Mouse (Mus musculus): ENCODE measurements around the gene Myo15b. TPM values are rescaled to one million over a fixed set of nuclear protein-coding genes. Genes with fewer than 3 reads are reported as not detected.

Gene Myo15b
- total RNA-seq, 2 experiments from 2014 or later, result not detected

- intact Hi-C loops (cut with DNase I), result loop anchor here (2.0 kb wide), 1 partner anchor 19 kb away; no protein-coding TSS in a partner anchor
- no peak for DNase-seq
- Histone ChIP-seq H3K27ac (no peak overlapping the region), H3K4me3 (no peak overlapping the region)
- TF ChIP-seq CTCF (IDR thresholded peaks at IDR 0.05), result no peak
These were observed 270 bp upstream of the Myo15b start for GRCm38 (mm10) chr11:115857936-115858335.

- H3K4me3 ChIP-seq, result peak overlapping the region; percentile 67
- peak; percentile 94 for DNase-seq
- peak; percentile 96 for TF ChIP-seq CTCF (IDR thresholded peaks at IDR 0.05)
- no peak overlapping the region for H3K27ac ChIP-seq
- intact Hi-C loops (cut with DNase I), result loop anchor here (2.0 kb wide), 1 partner anchor 21 kb away; no protein-coding TSS in a partner anchor
These were observed 1.1 kb downstream of the Myo15b start for GRCm38 (mm10) chr11:115859143-115859945.

DNA sequence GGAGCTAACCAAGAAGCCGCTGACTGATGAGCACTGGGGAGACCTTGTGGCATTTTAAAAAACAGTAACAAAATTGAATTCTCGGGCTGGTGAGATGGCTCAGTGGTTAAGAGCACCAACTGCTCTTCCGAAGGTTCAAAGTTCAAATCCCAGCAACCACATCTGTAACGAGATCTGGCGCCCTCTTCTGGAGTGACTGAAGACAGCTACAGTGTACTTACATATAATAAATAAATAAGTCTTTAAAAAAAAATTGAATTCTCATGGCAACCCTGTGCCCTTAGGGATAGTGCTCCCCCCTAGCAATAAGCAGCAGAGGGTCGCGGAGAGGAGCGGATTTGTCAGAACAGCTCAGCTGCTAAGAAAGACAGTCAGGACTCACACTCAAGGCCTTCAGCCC is 5.7 kb downstream of the Myo15b start:
- no peak overlapping the region for H3K4me3 ChIP-seq
- H3K27ac ChIP-seq, result no peak overlapping the region
- TF ChIP-seq CTCF (IDR thresholded peaks at IDR 0.05), result peak; percentile 25; the same call in 1 of the 2 replicates
- intact Hi-C loops (cut with DNase I), result no loop called here
- DNase-seq, result no peak

DNA sequence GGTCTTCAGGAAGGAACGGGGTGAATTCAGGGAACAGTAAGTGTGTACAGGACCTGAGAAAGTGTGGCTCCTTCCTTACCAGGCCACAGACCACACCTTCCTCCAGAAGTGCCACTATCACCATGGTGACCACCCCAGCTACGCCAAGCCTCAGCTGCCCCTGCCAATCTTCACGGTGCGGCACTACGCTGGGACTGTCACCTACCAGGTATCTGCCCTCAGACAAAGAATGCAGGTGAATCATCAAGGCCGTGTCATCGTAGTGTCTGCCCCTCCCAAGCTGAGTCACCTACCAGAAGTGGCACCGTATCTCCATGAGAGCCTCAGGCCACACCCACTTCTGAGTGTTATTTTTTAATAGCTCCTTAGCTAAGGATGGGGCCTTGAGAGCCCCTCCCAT is 11.2 kb downstream of the Myo15b start:
- no peak overlapping the region for H3K27ac ChIP-seq
- TF ChIP-seq CTCF (IDR thresholded peaks at IDR 0.05), result no peak
- no peak for DNase-seq
- intact Hi-C loops (cut with DNase I), result no loop called here
- no peak overlapping the region for H3K4me3 ChIP-seq

DNA sequence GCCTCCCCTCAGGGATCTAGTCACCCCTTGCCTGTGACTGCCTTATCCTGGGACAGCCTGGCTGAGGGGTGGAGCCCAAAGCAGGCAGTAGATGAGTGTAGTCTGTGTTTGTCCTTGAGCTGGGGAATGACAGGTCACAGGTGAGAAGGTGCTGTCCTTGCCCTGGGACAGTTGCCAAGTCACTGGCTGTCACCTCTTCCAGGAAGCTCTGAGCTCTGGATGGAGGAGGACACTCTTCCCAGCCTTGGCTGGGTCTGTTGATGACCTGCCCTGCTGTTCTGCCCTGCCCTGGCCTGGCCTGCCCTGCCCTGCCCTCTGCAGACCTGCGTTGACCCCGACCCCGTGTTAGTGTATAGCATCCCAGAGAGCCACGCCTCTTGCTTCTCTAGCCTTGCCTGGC is 14.2 kb downstream of the Myo15b start:
- H3K27ac ChIP-seq, result no peak overlapping the region
- no peak overlapping the region for H3K4me3 ChIP-seq
- DNase-seq, result no peak
- no peak for TF ChIP-seq CTCF (IDR thresholded peaks at IDR 0.05)
- intact Hi-C loops (cut with DNase I), result no loop called here

- H3K4me3 ChIP-seq, result no peak overlapping the region
- intact Hi-C loops (cut with DNase I), result no loop called here
- H3K27ac ChIP-seq, result no peak overlapping the region
- DNase-seq, result no peak
- TF ChIP-seq CTCF (IDR thresholded peaks at IDR 0.05), result no peak
These were observed 17.7 kb downstream of the Myo15b start for GRCm38 (mm10) chr11:115875935-115876334.

GRCm38 (mm10) chr11:115876438-115876837 is 18.2 kb downstream of the Myo15b start:
- DNase-seq, result no peak
- TF ChIP-seq CTCF (IDR thresholded peaks at IDR 0.05), result 0 out of 2 replicates have a peak, but pooled peaks have one; percentile 10
- no peak overlapping the region for H3K27ac ChIP-seq
- no peak overlapping the region for H3K4me3 ChIP-seq
- intact Hi-C loops (cut with DNase I), result no loop called here

- Histone ChIP-seq H3K4me3 (no peak overlapping the region), H3K27ac (no peak overlapping the region)
- DNase-seq, result no peak
- TF ChIP-seq CTCF (IDR thresholded peaks at IDR 0.05), result no peak
- intact Hi-C loops (cut with DNase I), result no loop called here
These were observed 19.1 kb downstream of the Myo15b start for GRCm38 (mm10) chr11:115877174-115877755.

GRCm38 (mm10) chr11:115878071-115878470 is 19.9 kb downstream of the Myo15b start:
- no peak overlapping the region for H3K27ac ChIP-seq
- no peak overlapping the region for H3K4me3 ChIP-seq
- no peak for TF ChIP-seq CTCF (IDR thresholded peaks at IDR 0.05)
- DNase-seq, result no peak
- intact Hi-C loops (cut with DNase I), result no loop called here

GRCm38 (mm10) chr11:115881002-115881401 is 22.8 kb downstream of the Myo15b start:
- peak; percentile 53 for DNase-seq
- Histone ChIP-seq H3K4me3 (no peak overlapping the region), H3K27ac (no peak overlapping the region)
- peak; percentile 80 for TF ChIP-seq CTCF (IDR thresholded peaks at IDR 0.05)
- intact Hi-C loops (cut with DNase I), result loop anchor here (1.0 kb wide), 1 partner anchor 158 kb away; no protein-coding TSS in a partner anchor

GRCm38 (mm10) chr11:115883251-115883650 is 25.0 kb downstream of the Myo15b start:
- H3K27ac ChIP-seq, result no peak overlapping the region
- no peak for DNase-seq
- no peak overlapping the region for H3K4me3 ChIP-seq
- intact Hi-C loops (cut with DNase I), result no loop called here
- TF ChIP-seq CTCF (IDR thresholded peaks at IDR 0.05), result no peak

DNA sequence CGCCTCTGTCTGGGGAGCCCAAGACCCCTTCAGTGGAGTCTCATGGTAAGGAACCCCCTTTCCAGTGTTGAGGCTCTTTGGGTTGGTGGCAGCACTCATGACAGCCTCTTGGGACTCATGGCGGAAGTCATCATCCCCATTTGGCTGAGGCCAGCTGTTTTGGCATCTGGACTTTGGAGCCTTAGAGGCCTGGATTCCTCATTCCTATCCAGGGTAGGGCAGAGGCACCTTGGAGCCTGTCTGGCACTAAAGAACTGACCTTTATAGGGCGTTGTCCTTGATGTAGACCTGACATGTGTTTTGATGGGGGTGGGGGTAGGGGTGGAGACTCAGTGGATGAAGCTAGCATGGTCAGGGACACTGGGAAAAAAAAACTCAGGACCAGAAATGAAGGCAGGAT is 26.2 kb downstream of the Myo15b start:
- intact Hi-C loops (cut with DNase I), result no loop called here
- no peak for DNase-seq
- Histone ChIP-seq H3K4me3 (no peak overlapping the region), H3K27ac (no peak overlapping the region)
- no peak for TF ChIP-seq CTCF (IDR thresholded peaks at IDR 0.05)

GRCm38 (mm10) chr11:115885281-115885680 is 27.1 kb downstream of the Myo15b start:
- no peak for TF ChIP-seq CTCF (IDR thresholded peaks at IDR 0.05)
- intact Hi-C loops (cut with DNase I), result no loop called here
- no peak for DNase-seq
- Histone ChIP-seq H3K4me3 (no peak overlapping the region), H3K27ac (no peak overlapping the region)
